Mouse (Mus musculus): Measurements from ENCODE around the gene Rapgef5.

- TF ChIP-seq CTCF (IDR thresholded peaks at IDR 0.05; ENCODE audit: control insufficient read depth, insufficient read depth, insufficient read length) = no peak
- peak; percentile 65 for TF ChIP-seq CEBPB (IDR thresholded peaks at IDR 0.05; ENCODE audit: low read depth)
- no peak for TF ChIP-seq MYOD1 (IDR thresholded peaks at IDR 0.05; ENCODE audit: control insufficient read depth, insufficient read length, low read depth)
- no peak for TF ChIP-seq MAX (IDR thresholded peaks at IDR 0.05)
Measured at GRCm38 (mm10) chr12:117727481-117728177, 211.3 kb downstream of the Rapgef5 start.
